Mouse (Mus musculus): Measurements from ENCODE around the gene Hivep1. TPM values are rescaled to one million over a fixed set of nuclear protein-coding genes. Genes with fewer than 3 reads are reported as not detected.
A peak's percentile ranks its signal among the peaks of the same experiment; 100 is the strongest.

The Hivep1 gene
- polyA plus RNA-seq, 1 experiment from 2014 or later, result 7.9 TPM

DNA sequence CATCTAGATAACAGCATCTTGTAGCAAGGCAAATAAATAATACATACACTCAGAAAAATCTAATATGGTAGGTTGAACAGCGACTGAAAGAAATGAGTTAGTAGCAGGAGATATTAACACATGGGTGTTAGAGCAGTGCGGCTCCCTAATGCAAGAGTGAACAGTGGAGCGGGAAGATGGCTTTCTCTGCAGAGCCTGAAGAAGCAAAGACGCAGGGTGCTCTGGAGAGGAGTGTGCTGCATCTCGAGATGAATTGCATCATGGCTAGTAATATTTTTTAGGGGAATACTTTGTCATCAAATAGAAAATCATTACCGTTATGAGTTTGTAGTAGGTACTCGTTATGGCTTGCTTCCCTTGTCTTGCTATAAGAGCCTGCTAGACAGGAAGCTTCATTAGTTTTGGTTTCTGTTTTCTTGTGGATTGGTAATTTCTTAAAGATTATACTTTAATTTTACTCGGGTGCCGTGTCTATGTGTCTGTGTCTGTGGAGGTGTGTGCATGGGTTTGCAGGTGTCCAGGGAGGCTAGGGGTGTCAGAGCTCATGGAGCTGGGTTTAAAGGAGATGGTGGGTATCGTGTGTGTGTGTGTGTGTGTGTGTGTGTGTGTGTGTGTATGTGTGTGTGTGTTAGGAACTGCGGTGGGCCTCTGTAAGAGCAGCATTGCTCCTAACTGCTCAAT, 51.8 kb downstream of the Hivep1 start:
- Histone ChIP-seq H3K27me3 (ENCODE audit: poor library complexity, severe bottlenecking) (no peaks in the 10 kb centered on the region), H3K4me1 (peaks cover 37% of the 10 kb centered on the region), H3K27ac (peak overlapping the region; percentile 60), H3K9me3 (no peaks in the 10 kb centered on the region), H3K4me3 (no peak overlapping the region), H3K36me3 (replicated peaks) (no peaks in the 10 kb centered on the region)
- no peak for DNase-seq (ENCODE audit: extremely low spot score, low spot score)
- 85% methylated on average over 11 of the region's 11 CpGs for WGBS

DNA sequence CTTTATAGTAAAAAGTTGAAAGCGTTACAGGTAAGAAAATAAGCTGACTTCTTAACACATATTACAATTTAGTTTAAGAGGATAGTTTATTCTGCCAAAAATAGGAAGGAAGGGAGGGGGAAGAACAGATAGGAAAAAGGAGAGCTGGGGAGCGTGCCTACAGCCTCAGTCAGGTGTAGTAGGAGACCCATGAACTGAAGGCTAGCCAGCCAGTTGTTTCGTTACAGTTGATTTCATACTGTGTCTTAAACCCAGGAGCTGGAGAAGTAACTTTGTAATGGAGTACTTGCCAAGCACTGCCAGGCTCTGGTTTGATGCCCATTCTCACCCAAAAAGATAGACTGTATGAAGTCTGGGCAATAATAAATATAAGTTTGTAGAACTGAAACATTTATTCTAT, 52.5 kb downstream of the Hivep1 start:
- peaks cover 37% of the 10 kb centered on the region for H3K4me1 ChIP-seq
- H3K27ac ChIP-seq, result no peak overlapping the region
- DNase-seq (ENCODE audit: extremely low spot score, low spot score), result no peak
- 93% methylated on average over 3 of the region's 3 CpGs for WGBS
- no peak overlapping the region for H3K4me3 ChIP-seq
- no peaks in the 10 kb centered on the region for H3K36me3 ChIP-seq (replicated peaks)
- no peaks in the 10 kb centered on the region for H3K9me3 ChIP-seq
- H3K27me3 ChIP-seq (ENCODE audit: poor library complexity, severe bottlenecking), result no peaks in the 10 kb centered on the region

DNA sequence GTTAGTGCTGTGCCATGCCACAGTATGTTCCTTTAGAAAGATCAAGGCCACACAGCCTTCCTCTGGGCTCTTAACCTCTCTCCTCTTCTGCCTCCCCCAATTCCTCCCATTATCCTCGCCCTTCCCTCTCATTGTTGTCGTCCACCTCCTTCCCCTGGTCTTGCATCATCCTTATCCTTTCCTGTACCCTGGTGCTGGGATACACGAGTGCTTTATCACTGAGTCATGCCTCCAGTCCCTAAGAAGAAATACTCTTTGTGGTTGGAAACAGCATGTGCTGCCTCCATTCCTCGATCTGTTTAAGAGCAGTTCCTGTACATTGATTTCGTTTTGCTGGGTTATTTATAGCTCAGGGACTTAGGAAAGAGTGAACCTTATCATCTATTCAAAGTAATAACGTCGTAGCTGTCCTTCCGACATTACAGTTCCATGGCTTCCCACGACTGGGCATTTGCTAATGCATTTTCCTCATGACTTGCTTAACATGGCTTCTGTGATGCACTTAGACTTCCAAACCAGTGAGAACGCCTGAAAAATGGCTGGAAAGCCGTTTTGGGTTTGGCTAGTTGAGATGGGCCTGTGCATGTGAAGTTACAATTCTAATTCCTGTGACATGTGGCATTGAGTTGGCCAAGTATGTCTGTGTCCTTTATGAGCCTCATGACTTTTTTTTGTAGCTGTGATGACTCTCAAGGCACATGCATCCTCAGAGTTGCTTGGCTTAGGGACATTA, 56.8 kb downstream of the Hivep1 start:
- Histone ChIP-seq H3K27ac (no peak overlapping the region), H3K9me3 (no peaks in the 10 kb centered on the region), H3K4me3 (no peak overlapping the region), H3K4me1 (peaks cover 7% of the 10 kb centered on the region), H3K36me3 (replicated peaks) (no peaks in the 10 kb centered on the region), H3K27me3 (ENCODE audit: poor library complexity, severe bottlenecking) (no peaks in the 10 kb centered on the region)
- WGBS, result 85% methylated on average over 11 of the region's 11 CpGs
- no peak for DNase-seq (ENCODE audit: extremely low spot score, low spot score)

DNA sequence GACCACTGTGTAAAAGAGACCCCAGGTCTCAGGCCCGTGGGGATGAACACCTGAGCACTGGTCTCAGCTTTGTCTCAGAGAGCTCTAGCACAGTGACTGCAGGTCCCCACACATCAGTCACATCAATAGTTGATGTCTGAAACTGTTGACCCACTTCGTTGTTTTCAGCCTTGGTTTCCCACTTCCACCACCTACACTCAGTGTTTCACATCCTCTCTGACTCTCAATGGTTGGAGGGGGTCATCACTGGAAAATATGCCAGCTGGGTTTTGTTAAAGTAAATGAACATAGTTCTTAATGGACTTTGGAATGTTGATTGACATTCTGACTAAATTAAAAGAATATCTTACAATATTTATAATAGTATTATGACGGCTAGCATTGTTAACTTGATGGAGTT, 58.6 kb downstream of the Hivep1 start:
- Histone ChIP-seq H3K27me3 (ENCODE audit: poor library complexity, severe bottlenecking) (no peaks in the 10 kb centered on the region), H3K4me1 (peaks cover 3% of the 10 kb centered on the region; the same call in 1 of the 2 replicates)
- WGBS, result 90% methylated on average over 3 of the region's 3 CpGs

DNA sequence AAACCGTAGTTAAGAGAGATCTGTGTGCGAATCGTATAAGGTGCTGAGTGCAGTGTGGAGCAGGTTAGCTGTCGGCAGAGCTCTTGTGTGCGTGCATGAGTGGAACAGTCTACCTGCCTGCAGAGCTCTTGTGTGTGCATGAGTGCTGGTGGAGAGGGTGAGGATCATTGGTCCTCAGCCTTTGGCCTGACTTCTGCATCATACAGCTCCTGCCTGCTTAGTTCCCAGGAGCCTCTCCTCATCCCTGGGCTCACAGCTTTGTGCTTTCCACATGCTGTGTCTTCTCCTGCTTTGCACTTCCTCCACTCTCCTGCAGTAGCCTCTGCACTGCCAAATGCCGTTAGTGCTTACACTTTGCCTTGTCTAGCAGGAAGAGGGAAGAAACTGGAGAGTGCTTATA, 60.2 kb downstream of the Hivep1 start:
- no peak for DNase-seq (ENCODE audit: extremely low spot score, low spot score)
- 86% methylated on average over 6 of the region's 6 CpGs for WGBS

More for the DNA sequence above, 58.6 kb downstream of the Hivep1 start:
- Histone ChIP-seq H3K4me3 (no peak overlapping the region), H3K27ac (no peak overlapping the region), H3K36me3 (replicated peaks) (no peaks in the 10 kb centered on the region), H3K9me3 (no peaks in the 10 kb centered on the region)
- no peak for DNase-seq (ENCODE audit: extremely low spot score, low spot score)

DNA sequence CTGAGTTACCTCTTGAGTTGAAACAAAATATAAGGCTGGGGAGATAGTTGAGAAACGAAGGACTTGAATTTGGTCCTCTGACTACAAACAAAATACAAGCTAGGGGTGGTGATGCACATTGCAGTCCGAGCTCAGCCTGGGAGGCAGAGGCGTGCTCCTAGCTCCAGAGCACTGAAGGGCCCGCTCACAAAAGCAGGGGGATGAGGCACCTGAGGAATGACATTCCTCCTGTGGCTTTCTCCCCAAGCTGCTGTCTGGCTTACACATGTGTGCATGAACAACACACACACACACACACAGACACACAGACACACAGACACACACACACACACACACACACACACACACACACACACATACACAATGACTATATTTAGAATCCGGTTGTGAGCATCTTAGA, 60.9 kb downstream of the Hivep1 start:
- H3K9me3 ChIP-seq, result no peaks in the 10 kb centered on the region

More for the DNA sequence above, 60.2 kb downstream of the Hivep1 start:
- H3K27ac ChIP-seq, result no peak overlapping the region
- no peak overlapping the region for H3K4me3 ChIP-seq
- H3K36me3 ChIP-seq (replicated peaks), result no peaks in the 10 kb centered on the region
- H3K27me3 ChIP-seq (ENCODE audit: poor library complexity, severe bottlenecking), result no peaks in the 10 kb centered on the region
- peaks cover 3% of the 10 kb centered on the region; the same call in 1 of the 2 replicates for H3K4me1 ChIP-seq
- H3K9me3 ChIP-seq, result no peaks in the 10 kb centered on the region

DNA sequence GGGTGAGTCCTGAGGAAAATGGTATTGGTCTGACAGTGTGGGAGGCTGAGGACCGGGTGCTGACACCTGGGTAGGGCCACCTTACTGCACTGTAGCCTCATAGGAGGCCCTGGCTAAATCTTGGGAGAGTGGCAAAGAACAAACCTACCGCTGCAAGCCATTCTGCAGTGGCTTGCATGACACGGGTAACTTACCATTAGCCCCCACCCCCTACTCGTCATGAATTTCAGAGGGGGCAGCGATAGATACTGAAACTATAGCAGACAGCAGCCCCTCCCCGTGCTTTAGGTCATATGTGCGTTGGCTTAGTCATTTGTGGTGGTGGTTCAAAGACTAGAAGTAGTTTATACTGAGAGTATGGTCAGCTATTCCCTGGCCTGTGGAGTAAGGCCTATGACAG, 61.8 kb downstream of the Hivep1 start:
- no peak overlapping the region for H3K27ac ChIP-seq
- no peak for DNase-seq (ENCODE audit: extremely low spot score, low spot score)
- no peak overlapping the region for H3K4me3 ChIP-seq
- no peaks in the 10 kb centered on the region for H3K9me3 ChIP-seq
- no peaks in the 10 kb centered on the region for H3K36me3 ChIP-seq (replicated peaks)
- H3K27me3 ChIP-seq (ENCODE audit: poor library complexity, severe bottlenecking), result no peaks in the 10 kb centered on the region
- WGBS, result 95% methylated on average over 7 of the region's 7 CpGs
- peaks cover 3% of the 10 kb centered on the region; the same call in 1 of the 2 replicates for H3K4me1 ChIP-seq

More for the DNA sequence above, 60.9 kb downstream of the Hivep1 start:
- no peak overlapping the region for H3K4me3 ChIP-seq
- 87% methylated on average over 5 of the region's 5 CpGs for WGBS
- peaks cover 3% of the 10 kb centered on the region; the same call in 1 of the 2 replicates for H3K4me1 ChIP-seq
- H3K27ac ChIP-seq, result no peak overlapping the region
- no peak for DNase-seq (ENCODE audit: extremely low spot score, low spot score)
- no peaks in the 10 kb centered on the region for H3K36me3 ChIP-seq (replicated peaks)
- H3K27me3 ChIP-seq (ENCODE audit: poor library complexity, severe bottlenecking), result no peaks in the 10 kb centered on the region

DNA sequence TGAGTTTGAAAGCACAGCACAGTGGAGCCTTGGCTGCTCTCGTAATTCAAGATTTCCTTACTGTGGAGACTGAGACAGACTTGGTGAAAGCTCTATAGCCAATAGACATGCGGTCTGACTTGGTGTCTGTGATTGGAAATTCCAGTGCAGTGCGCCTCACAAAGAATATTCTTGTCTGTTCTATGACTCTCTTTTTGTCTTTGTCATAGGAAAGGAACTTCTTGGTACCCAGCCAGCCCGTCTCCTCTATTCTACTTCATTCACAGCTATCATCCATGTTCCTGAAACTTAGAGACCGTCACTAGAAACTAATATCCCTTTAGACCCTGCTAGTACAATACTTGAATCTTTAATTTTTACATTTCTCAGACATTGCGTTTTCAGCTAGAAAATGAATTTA, 64.5 kb downstream of the Hivep1 start:
- Histone ChIP-seq H3K36me3 (replicated peaks) (no peaks in the 10 kb centered on the region), H3K27ac (no peak overlapping the region), H3K4me1 (peaks cover 4% of the 10 kb centered on the region; the same call in 1 of the 2 replicates), H3K9me3 (no peaks in the 10 kb centered on the region), H3K27me3 (ENCODE audit: poor library complexity, severe bottlenecking) (no peaks in the 10 kb centered on the region), H3K4me3 (no peak overlapping the region)
- 95% methylated on average over 6 of the region's 6 CpGs for WGBS
- DNase-seq (ENCODE audit: extremely low spot score, low spot score), result no peak

DNA sequence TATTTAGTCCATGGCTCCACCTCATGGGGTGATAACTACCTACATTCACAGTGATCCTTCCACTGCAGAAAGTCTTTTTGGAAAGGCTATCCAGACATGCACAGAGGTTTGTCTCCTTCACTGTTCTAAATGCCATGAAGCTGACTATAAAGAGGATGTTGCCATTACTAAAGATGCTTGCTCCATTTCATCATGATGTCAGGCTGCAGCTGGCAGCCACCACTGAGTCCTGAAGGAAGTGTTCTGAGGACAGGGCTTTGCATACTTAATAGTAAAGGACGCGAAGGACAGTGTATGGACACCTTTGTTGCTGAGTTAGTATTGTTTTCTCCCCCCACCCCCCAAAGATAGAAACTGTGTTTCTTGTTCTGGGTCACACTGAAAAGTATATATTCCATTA, 67.2 kb downstream of the Hivep1 start:
- Histone ChIP-seq H3K9me3 (no peaks in the 10 kb centered on the region), H3K4me3 (no peak overlapping the region), H3K4me1 (peaks cover 4% of the 10 kb centered on the region; the same call in 1 of the 2 replicates), H3K36me3 (replicated peaks) (peaks cover 9% of the 10 kb centered on the region; the same call in 1 of the 2 replicates), H3K27ac (no peak overlapping the region), H3K27me3 (ENCODE audit: poor library complexity, severe bottlenecking) (no peaks in the 10 kb centered on the region)
- DNase-seq (ENCODE audit: extremely low spot score, low spot score), result no peak
- WGBS, result 90% methylated on average over 2 of the region's 2 CpGs

DNA sequence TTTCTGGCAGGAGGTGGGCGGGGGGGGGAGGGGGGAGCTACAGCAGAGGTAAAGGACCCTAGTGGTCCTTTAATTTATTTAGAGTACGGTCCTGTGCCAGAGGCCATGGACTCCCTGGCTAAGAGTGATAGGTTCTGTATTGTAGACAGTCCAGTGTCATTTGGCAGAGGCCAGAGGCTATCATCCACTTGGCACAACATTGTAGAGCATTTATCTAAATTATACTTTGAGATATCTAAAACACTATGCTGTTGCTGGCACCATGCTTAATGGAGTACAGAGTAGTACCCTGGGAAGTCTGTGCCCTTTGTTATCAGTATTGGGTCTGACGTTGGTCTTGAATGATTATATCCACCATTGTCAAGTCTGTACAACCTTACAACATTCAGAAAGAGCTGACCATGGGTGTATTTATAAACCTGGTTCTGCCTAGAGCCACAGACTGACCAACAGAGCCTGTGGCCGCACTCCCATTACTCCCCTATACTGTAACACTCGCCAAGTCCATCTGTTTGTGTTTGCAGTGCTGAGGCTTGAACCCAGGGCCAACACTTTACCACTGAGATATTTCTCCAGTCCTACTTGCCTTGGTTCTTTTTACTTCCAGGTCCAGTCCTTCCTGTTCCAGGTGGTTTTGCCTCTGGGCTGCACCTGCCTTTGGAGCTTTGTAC, 69.4 kb downstream of the Hivep1 start:
- no peak for DNase-seq (ENCODE audit: extremely low spot score, low spot score)
- no peak overlapping the region for H3K4me3 ChIP-seq
- H3K36me3 ChIP-seq (replicated peaks), result peaks cover 9% of the 10 kb centered on the region; the same call in 1 of the 2 replicates
- peaks cover 4% of the 10 kb centered on the region; the same call in 1 of the 2 replicates for H3K4me1 ChIP-seq
- H3K27me3 ChIP-seq (ENCODE audit: poor library complexity, severe bottlenecking), result no peaks in the 10 kb centered on the region
- H3K27ac ChIP-seq, result no peak overlapping the region
- no peaks in the 10 kb centered on the region for H3K9me3 ChIP-seq
- WGBS, result 93% methylated on average over 5 of the region's 5 CpGs

DNA sequence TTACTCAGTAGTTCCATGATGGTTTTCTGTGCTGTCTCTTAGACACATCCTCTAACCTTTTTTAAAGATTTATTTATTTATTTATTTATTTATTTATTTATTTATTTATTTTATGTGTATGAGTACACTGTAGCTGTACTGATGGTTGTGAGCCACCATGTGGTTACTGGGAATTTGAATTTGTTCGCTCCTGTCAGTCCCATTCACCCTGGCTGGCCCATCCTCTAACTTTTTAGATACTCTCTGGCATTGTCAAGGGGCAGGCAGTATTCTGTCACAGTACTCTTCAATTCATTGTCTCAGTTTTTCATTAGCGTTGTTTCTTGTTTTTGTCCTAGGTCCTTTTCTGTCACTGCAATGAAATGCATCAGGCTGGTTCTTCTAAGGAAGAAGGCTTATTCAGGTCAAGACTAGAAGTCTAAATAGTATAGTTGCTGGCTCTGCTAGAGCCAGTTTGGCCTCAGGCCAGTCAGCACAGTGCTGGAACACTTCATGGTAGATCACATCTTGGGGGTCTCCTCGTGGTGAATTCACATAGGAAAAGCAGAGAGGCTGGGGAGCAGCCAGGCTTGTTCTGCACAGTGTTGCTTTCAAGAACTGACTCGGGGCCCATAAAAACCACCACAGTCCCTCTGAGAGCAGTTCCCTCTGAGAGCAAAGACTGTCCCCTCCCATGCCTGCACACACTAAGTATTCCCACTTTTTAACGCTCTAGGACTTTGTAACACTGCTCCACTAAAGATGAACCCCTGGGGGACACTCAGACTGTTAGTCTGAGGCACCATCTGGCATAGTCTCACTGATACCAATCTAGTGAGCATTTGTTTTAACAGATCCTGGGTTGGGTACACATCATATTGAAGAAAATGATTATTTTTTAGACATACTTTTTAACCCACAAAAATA, 70.2 kb downstream of the Hivep1 start:
- peaks cover 9% of the 10 kb centered on the region; the same call in 1 of the 2 replicates for H3K36me3 ChIP-seq (replicated peaks)
- no peaks in the 10 kb centered on the region for H3K9me3 ChIP-seq
- WGBS, result 91% methylated on average over 5 of the region's 5 CpGs
- no peak overlapping the region for H3K4me3 ChIP-seq
- H3K27ac ChIP-seq, result no peak overlapping the region
- H3K27me3 ChIP-seq (ENCODE audit: poor library complexity, severe bottlenecking), result no peaks in the 10 kb centered on the region
- H3K4me1 ChIP-seq, result peaks cover 4% of the 10 kb centered on the region; the same call in 1 of the 2 replicates
- no peak for DNase-seq (ENCODE audit: extremely low spot score, low spot score)

DNA sequence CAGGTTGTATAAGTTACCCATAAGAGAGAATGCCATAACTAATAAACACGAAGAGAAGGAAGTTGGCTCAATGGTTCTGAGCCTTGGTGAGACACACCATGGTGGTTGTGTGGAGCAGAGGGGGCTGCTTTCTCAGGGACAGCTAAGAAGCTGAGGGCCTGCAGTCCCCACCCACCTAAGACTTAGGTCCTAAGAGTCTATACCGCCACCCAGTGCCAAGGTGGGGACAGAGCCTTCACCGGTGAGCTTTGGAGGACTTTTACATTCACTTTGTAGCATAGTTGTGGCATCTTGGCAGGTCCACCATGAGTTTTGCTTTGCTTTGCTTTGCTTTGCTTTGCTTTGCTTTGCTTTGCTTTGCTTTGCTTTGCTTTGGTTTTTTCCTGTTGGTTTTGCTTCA, 92.8 kb downstream of the Hivep1 start:
- Histone ChIP-seq H3K27me3 (ENCODE audit: poor library complexity, severe bottlenecking) (no peaks in the 10 kb centered on the region), H3K4me1 (peaks cover 12% of the 10 kb centered on the region)
- WGBS, result 67% methylated on average over 3 of the region's 3 CpGs

More for the DNA sequence above, 92.8 kb downstream of the Hivep1 start:
- peak; percentile 10 for DNase-seq (ENCODE audit: extremely low spot score, low spot score)
- Histone ChIP-seq H3K9me3 (no peaks in the 10 kb centered on the region), H3K27ac (no peak overlapping the region), H3K36me3 (replicated peaks) (peaks cover 6% of the 10 kb centered on the region), H3K4me3 (no peak overlapping the region)

All from forebrain, embryonic 10.5 days (tissue).